9 mouse cellular contexts compared by ENCODE assay signal in genomic region chr15:36892576-36893205, GRCm38 (mm10).
DNase-seq lines count a peak whose midpoint lies in the region; ATAC-seq and TF ChIP-seq lines count a peak whose summit lies in the region.
"Had no signal": no experiment of that assay in that cellular context is flagged by ENCODE, and none has a peak within 500 bp of the region (broad histone marks: within the 10 kb centered on the region; RNA-seq: fewer than 3 reads in every experiment).

No protein-coding gene starts in this region.

- no peak for TF ChIP-seq CTCF in brain, embryonic 14.5 days (IDR thresholded peaks at IDR 0.05; ENCODE audit: borderline replicate concordance, extremely low read depth, insufficient read depth, insufficient read length)

- ATAC-seq in forebrain, embryonic 15.5 days (replicated peaks) = no peak
- ATAC-seq in embryonic facial prominence, embryonic 15.5 days (ENCODE audit: insufficient number of reproducible peaks, low FRiP score, low TSS enrichment, low read depth) = no peak
- 0 out of 2 replicates have a peak, but pooled peaks have one; percentile 36 for ATAC-seq in limb, embryonic 13.5 days (ENCODE audit: low FRiP score, low read depth)

- H3K27ac ChIP-seq in forebrain, embryonic 10.5 days = no peak overlapping the region
- no peak overlapping the region for H3K27ac ChIP-seq in forebrain, embryonic 15.5 days (replicated peaks)
- H3K27ac ChIP-seq in embryonic facial prominence, embryonic 15.5 days (replicated peaks) = no peak overlapping the region
- no peak overlapping the region for H3K27ac ChIP-seq in limb, embryonic 13.5 days

- no peak overlapping the region for H3K4me2 ChIP-seq in forebrain, embryonic 15.5 days (replicated peaks)
- 0 out of 2 replicates have a peak overlapping the region, but pooled peaks have one; percentile 8 for H3K4me2 ChIP-seq in embryonic facial prominence, embryonic 15.5 days (replicated peaks)
- H3K4me2 ChIP-seq in limb, embryonic 13.5 days (replicated peaks) = peak overlapping the region; percentile 49

- peaks cover 21% of the 10 kb centered on the region for H3K4me1 ChIP-seq in forebrain, embryonic 10.5 days
- H3K4me1 ChIP-seq in forebrain, embryonic 15.5 days = peaks cover 3% of the 10 kb centered on the region; the same call in 1 of the 2 replicates
- H3K4me1 ChIP-seq in embryonic facial prominence, embryonic 15.5 days = peaks cover 14% of the 10 kb centered on the region
- H3K4me1 ChIP-seq in limb, embryonic 13.5 days = peaks cover 23% of the 10 kb centered on the region

- peaks cover 42% of the 10 kb centered on the region for H3K27me3 ChIP-seq in forebrain, embryonic 10.5 days (ENCODE audit: poor library complexity, severe bottlenecking)
- H3K27me3 ChIP-seq in forebrain, embryonic 15.5 days = no peaks in the 10 kb centered on the region
- 0 out of 2 replicates have a peak, but pooled peaks cover 3% of the 10 kb centered on the region for H3K27me3 ChIP-seq in embryonic facial prominence, embryonic 15.5 days
- peaks cover 6% of the 10 kb centered on the region; the same call in 1 of the 2 replicates for H3K27me3 ChIP-seq in limb, embryonic 13.5 days

- WGBS in forebrain, embryonic 10.5 days = 7% methylated on average over 15 of the region's 15 CpGs
- WGBS in forebrain, embryonic 15.5 days = 11% methylated on average over 15 of the region's 15 CpGs
- 12% methylated on average over 15 of the region's 15 CpGs for WGBS in embryonic facial prominence, embryonic 15.5 days
- WGBS in limb, embryonic 13.5 days = 7% methylated on average over 15 of the region's 15 CpGs

- peak overlapping the region; percentile 21; the same call in 1 of the 2 replicates for H3K4me3 ChIP-seq in forebrain, embryonic 10.5 days
- no peak overlapping the region for H3K4me3 ChIP-seq in forebrain, embryonic 15.5 days
- no peak overlapping the region for H3K4me3 ChIP-seq in embryonic facial prominence, embryonic 15.5 days (replicated peaks)
- no peak overlapping the region for H3K4me3 ChIP-seq in limb, embryonic 13.5 days

- no peak overlapping the region for H3K9ac ChIP-seq in forebrain, embryonic 15.5 days (replicated peaks)
- no peak overlapping the region for H3K9ac ChIP-seq in embryonic facial prominence, embryonic 15.5 days
- H3K9ac ChIP-seq in limb, embryonic 13.5 days = 0 out of 2 replicates have a peak overlapping the region, but pooled peaks have one; percentile 0

- H3K9me3 ChIP-seq in forebrain, embryonic 10.5 days = no peaks in the 10 kb centered on the region
- no peaks in the 10 kb centered on the region for H3K9me3 ChIP-seq in forebrain, embryonic 15.5 days
- H3K9me3 ChIP-seq in embryonic facial prominence, embryonic 15.5 days (replicated peaks) = no peaks in the 10 kb centered on the region
- no peaks in the 10 kb centered on the region for H3K9me3 ChIP-seq in limb, embryonic 13.5 days

- DNase-seq in forebrain, embryonic 10.5 days (ENCODE audit: extremely low spot score, low spot score) = no peak
- peak; percentile 38 for DNase-seq in brain, embryonic 14.5 days (ENCODE audit: low read depth)
- DNase-seq in spleen, postnatal 36 days (ENCODE audit: low spot score in 2 of 2) = no peak
- no peak for DNase-seq in right cerebral cortex, postnatal 10 days (ENCODE audit: low spot score in 2 of 2)
- no peak for DNase-seq in testis, postnatal 10 days (ENCODE audit: low spot score)
- DNase-seq: lung, adult 18-20 months had no signal

- no peak for TF ChIP-seq POLR2A in brain, embryonic 14.5 days (IDR thresholded peaks at IDR 0.05; ENCODE audit: borderline replicate concordance, extremely low read depth, insufficient read depth, insufficient read length, poor library complexity, severe bottlenecking)

- H3K36me3 ChIP-seq in forebrain, embryonic 10.5 days (replicated peaks) = no peaks in the 10 kb centered on the region
- no peaks in the 10 kb centered on the region for H3K36me3 ChIP-seq in forebrain, embryonic 15.5 days
- no peaks in the 10 kb centered on the region for H3K36me3 ChIP-seq in embryonic facial prominence, embryonic 15.5 days
- no peaks in the 10 kb centered on the region for H3K36me3 ChIP-seq in limb, embryonic 13.5 days
